Mouse (Mus musculus): ENCODE results near the gene Slc25a25. TPM values are rescaled to one million over a fixed set of nuclear protein-coding genes. Genes with fewer than 3 reads are reported as not detected.
A peak's percentile ranks its signal among the peaks of the same experiment; 100 is the strongest.
"Not testable (repeated sequence)": the region's sequence is repeated elsewhere in the genome, so short reads cannot be mapped to it uniquely, and the experiment has no call there.

Gene Slc25a25
- 46.9 and 47.7 TPM in 2 replicates for polyA plus RNA-seq (2015; fragmentation: Nextera tagmentation; extraction: Ambion mirVana)

DNA sequence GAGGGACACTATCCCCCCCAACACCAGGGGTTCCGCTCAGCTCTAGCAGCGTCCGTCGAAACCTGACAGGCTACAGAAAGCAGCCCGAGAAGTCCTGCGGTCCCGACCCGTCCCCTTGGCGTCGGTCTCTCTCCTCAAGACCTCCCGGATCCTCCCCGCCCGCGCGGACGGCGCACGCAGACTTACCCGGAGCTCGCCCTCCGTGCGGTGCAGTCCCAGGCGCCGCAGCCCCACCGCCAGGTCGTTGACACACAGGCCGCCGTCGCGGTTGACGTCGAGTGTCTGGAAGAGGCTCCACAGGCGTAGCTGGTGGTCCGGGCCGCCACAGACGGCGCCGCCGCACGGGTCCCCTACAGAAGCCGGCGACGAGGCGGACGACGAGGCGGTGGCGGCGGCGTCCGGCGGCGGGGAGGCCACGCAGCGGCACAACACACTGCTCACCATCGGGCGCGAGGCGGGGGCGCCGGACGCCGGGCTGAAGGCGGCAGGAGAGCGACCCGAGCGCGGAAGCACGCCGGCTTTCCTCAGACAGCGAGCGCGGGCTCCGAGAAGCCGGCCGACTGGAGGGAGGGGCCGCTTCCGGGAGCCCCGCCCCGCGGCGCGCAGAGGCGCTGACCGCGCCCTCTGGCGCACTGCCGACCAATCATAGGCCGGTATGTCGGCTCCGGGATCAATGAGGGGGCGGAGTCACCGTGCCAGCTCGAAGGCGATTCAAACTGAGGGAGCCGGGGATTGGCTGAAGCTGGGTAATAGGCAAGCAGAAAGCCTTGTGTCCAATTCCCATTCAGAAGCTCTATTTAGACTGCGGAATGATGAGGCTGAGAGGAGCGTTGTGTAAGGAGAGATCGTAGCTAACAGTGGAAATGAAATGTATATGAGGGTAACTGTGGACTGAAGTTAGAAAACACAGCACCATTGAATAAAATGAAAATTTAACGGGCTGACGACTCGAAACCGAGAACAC lies at the start of gene Slc25a25:
Gene Slc25a25 (minus strand): TSS at position 565 of the 964 bp plus-strand sequence.
- no peaks in the 10 kb centered on the region for H3K36me3 ChIP-seq (ENCODE audit: control insufficient read depth, insufficient read depth)
- WGBS: under 1% methylated on average over 103 of the region's 103 CpGs
- H3K4me1 ChIP-seq (replicated peaks; ENCODE audit: control insufficient read depth, insufficient read depth, low read length): peaks cover 34% of the 10 kb centered on the region
- H3K9ac ChIP-seq (replicated peaks; ENCODE audit: low read depth, low read length): peak within 1 kb of the TSS; percentile 75
- ATAC-seq: peak; percentile 88
- H3K4me2 ChIP-seq (ENCODE audit: low read length): peak within 1 kb of the TSS; percentile 77
- peak within 1 kb of the TSS; percentile 78 for H3K4me3 ChIP-seq (replicated peaks; ENCODE audit: low read length)
- no peaks in the 10 kb centered on the region for H3K27me3 ChIP-seq (replicated peaks; ENCODE audit: control insufficient read depth, insufficient read depth, low read length)
- peak within 1 kb of the TSS; percentile 99 for H3K27ac ChIP-seq (ENCODE audit: low read length)
- H3K9me3 ChIP-seq (ENCODE audit: control insufficient read depth, low read length): no peaks in the 10 kb centered on the region

- no peaks in the 10 kb centered on the region for H3K4me1 ChIP-seq (replicated peaks; ENCODE audit: control insufficient read depth, insufficient read depth, low read length)
- no peaks in the 10 kb centered on the region for H3K36me3 ChIP-seq (ENCODE audit: control insufficient read depth, insufficient read depth)
- no peak overlapping the region for H3K9ac ChIP-seq (replicated peaks; ENCODE audit: low read depth, low read length)
- no peak overlapping the region for H3K4me3 ChIP-seq (replicated peaks; ENCODE audit: low read length)
- 79% methylated on average over 5 of the region's 5 CpGs for WGBS
- H3K4me2 ChIP-seq (ENCODE audit: low read length): no peak overlapping the region
- no peak for ATAC-seq
- no peaks in the 10 kb centered on the region for H3K27me3 ChIP-seq (replicated peaks; ENCODE audit: control insufficient read depth, insufficient read depth, low read length)
- peaks cover 3% of the 10 kb centered on the region; the same call in 1 of the 2 replicates for H3K9me3 ChIP-seq (ENCODE audit: control insufficient read depth, low read length)
- no peak overlapping the region for H3K27ac ChIP-seq (ENCODE audit: low read length)
Observed at GRCm38 (mm10) chr2:32500461-32500860, 49.2 kb upstream of the Slc25a25 start.

- no peak overlapping the region for H3K4me2 ChIP-seq (ENCODE audit: low read length)
- no peak overlapping the region for H3K4me3 ChIP-seq (replicated peaks; ENCODE audit: low read length)
- no peak overlapping the region for H3K9ac ChIP-seq (replicated peaks; ENCODE audit: low read depth, low read length)
- 94% methylated on average over 4 of the region's 4 CpGs for WGBS
- H3K9me3 ChIP-seq (ENCODE audit: control insufficient read depth, low read length): peaks cover 3% of the 10 kb centered on the region; the same call in 1 of the 2 replicates
- no peaks in the 10 kb centered on the region for H3K27me3 ChIP-seq (replicated peaks; ENCODE audit: control insufficient read depth, insufficient read depth, low read length)
- H3K4me1 ChIP-seq (replicated peaks; ENCODE audit: control insufficient read depth, insufficient read depth, low read length): no peaks in the 10 kb centered on the region
- no peaks in the 10 kb centered on the region for H3K36me3 ChIP-seq (ENCODE audit: control insufficient read depth, insufficient read depth)
- H3K27ac ChIP-seq (ENCODE audit: low read length): no peak overlapping the region
- no peak for ATAC-seq
Observed at GRCm38 (mm10) chr2:32499365-32499764, 48.1 kb upstream of the Slc25a25 start.

DNA sequence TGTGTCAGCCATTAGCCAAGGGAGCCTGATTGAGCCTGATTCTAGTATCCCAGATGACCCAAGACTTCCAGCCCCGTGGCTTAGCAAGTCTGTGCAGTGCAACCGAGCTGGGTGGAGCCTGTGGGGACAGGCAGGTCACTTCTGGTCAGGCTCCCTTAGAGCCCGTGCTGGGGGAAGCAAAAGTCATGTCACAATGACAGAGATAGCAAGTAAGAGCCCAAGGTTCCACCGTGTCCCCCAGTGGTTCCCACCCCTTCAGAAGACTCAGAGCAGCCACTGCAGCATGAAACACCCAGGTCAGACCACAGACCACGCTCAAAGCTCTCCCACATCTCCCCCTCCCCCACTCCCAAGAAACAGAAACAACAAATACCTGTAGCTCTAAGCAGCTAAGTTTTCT lies 44.9 kb upstream of the Slc25a25 start:
- Histone ChIP-seq H3K4me1 (replicated peaks; ENCODE audit: control insufficient read depth, insufficient read depth, low read length) (no peaks in the 10 kb centered on the region), H3K27ac (ENCODE audit: low read length) (no peak overlapping the region), H3K4me2 (ENCODE audit: low read length) (no peak overlapping the region), H3K4me3 (replicated peaks; ENCODE audit: low read length) (no peak overlapping the region), H3K9me3 (ENCODE audit: control insufficient read depth, low read length) (peaks cover 3% of the 10 kb centered on the region; the same call in 1 of the 2 replicates), H3K9ac (replicated peaks; ENCODE audit: low read depth, low read length) (no peak overlapping the region), H3K36me3 (ENCODE audit: control insufficient read depth, insufficient read depth) (no peaks in the 10 kb centered on the region), H3K27me3 (replicated peaks; ENCODE audit: control insufficient read depth, insufficient read depth, low read length) (no peaks in the 10 kb centered on the region)
- WGBS: 71% methylated on average over 5 of the region's 5 CpGs
- no peak for ATAC-seq

- Histone ChIP-seq H3K27ac (ENCODE audit: low read length) (no peak overlapping the region), H3K4me1 (replicated peaks; ENCODE audit: control insufficient read depth, insufficient read depth, low read length) (no peaks in the 10 kb centered on the region), H3K4me3 (replicated peaks; ENCODE audit: low read length) (no peak overlapping the region), H3K4me2 (ENCODE audit: low read length) (no peak overlapping the region), H3K27me3 (replicated peaks; ENCODE audit: control insufficient read depth, insufficient read depth, low read length) (no peaks in the 10 kb centered on the region), H3K9ac (replicated peaks; ENCODE audit: low read depth, low read length) (no peak overlapping the region), H3K36me3 (ENCODE audit: control insufficient read depth, insufficient read depth) (no peaks in the 10 kb centered on the region), H3K9me3 (ENCODE audit: control insufficient read depth, low read length) (peaks cover 3% of the 10 kb centered on the region; the same call in 1 of the 2 replicates)
- 84% methylated on average over 20 of the region's 20 CpGs for WGBS
- no peak for ATAC-seq
Observed at GRCm38 (mm10) chr2:32495185-32495726, 44.0 kb upstream of the Slc25a25 start.

- no peak overlapping the region for H3K9ac ChIP-seq (replicated peaks; ENCODE audit: low read depth, low read length)
- H3K4me2 ChIP-seq (ENCODE audit: low read length): no peak overlapping the region
- H3K27me3 ChIP-seq (replicated peaks; ENCODE audit: control insufficient read depth, insufficient read depth, low read length): no peaks in the 10 kb centered on the region
- no peaks in the 10 kb centered on the region for H3K36me3 ChIP-seq (ENCODE audit: control insufficient read depth, insufficient read depth)
- no peak overlapping the region for H3K4me3 ChIP-seq (replicated peaks; ENCODE audit: low read length)
- no peak overlapping the region for H3K27ac ChIP-seq (ENCODE audit: low read length)
- ATAC-seq: no peak
- no peaks in the 10 kb centered on the region for H3K4me1 ChIP-seq (replicated peaks; ENCODE audit: control insufficient read depth, insufficient read depth, low read length)
- H3K9me3 ChIP-seq (ENCODE audit: control insufficient read depth, low read length): peaks cover 3% of the 10 kb centered on the region; the same call in 1 of the 2 replicates
- WGBS: 65% methylated on average over 2 of the region's 2 CpGs
Observed at GRCm38 (mm10) chr2:32494522-32494921, 43.3 kb upstream of the Slc25a25 start.

DNA sequence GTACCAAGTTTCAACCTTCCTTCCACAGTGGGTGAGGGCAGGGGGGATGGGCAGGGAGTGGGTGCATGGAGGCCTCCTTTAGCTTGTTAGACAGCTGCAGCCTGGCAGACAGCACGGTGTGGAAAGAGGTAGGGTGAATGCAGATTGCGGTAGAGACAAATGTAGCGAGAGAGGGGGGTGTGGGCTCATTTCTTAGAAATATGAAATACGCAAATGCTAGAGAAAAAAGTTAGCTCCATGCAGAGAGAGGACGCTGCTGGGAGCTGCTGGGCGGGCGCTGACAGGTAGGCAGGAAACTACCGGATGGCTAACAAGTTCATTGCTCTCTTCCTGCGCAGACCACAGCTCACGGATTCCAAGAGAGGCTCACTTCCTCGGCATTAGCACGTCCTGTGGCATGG lies 42.1 kb upstream of the Slc25a25 start:
- Histone ChIP-seq H3K4me2 (ENCODE audit: low read length) (no peak overlapping the region), H3K27me3 (replicated peaks; ENCODE audit: control insufficient read depth, insufficient read depth, low read length) (no peaks in the 10 kb centered on the region), H3K27ac (ENCODE audit: low read length) (no peak overlapping the region), H3K36me3 (ENCODE audit: control insufficient read depth, insufficient read depth) (no peaks in the 10 kb centered on the region), H3K4me1 (replicated peaks; ENCODE audit: control insufficient read depth, insufficient read depth, low read length) (no peaks in the 10 kb centered on the region), H3K4me3 (replicated peaks; ENCODE audit: low read length) (no peak overlapping the region), H3K9ac (replicated peaks; ENCODE audit: low read depth, low read length) (no peak overlapping the region), H3K9me3 (ENCODE audit: control insufficient read depth, low read length) (no peaks in the 10 kb centered on the region)
- ATAC-seq: no peak
- WGBS: 81% methylated on average over 12 of the region's 12 CpGs

DNA sequence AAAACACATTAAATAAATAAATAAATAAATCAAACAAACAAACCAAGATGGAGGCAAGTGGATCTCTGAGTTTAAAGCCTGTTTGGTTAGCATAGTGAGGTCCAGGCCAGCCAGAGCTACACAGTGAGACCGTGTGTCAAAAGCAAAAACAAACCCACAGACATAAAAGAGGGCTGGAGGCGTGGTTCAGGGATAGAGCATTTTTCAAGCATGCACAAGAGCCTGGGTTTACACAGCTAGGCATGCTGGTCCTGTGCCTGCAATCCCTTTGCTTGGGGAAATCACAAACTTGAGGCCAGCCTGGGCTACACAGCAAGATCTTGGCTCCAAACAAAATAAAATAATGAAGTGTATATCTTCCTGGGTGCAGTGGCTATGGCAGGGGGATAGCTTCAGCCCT lies 41.4 kb upstream of the Slc25a25 start:
- Histone ChIP-seq H3K4me2 (ENCODE audit: low read length) (no peak overlapping the region), H3K9ac (replicated peaks; ENCODE audit: low read depth, low read length) (no peak overlapping the region), H3K9me3 (ENCODE audit: control insufficient read depth, low read length) (no peaks in the 10 kb centered on the region), H3K36me3 (ENCODE audit: control insufficient read depth, insufficient read depth) (no peaks in the 10 kb centered on the region), H3K4me3 (replicated peaks; ENCODE audit: low read length) (no peak overlapping the region), H3K27ac (ENCODE audit: low read length) (no peak overlapping the region), H3K27me3 (replicated peaks; ENCODE audit: control insufficient read depth, insufficient read depth, low read length) (no peaks in the 10 kb centered on the region), H3K4me1 (replicated peaks; ENCODE audit: control insufficient read depth, insufficient read depth, low read length) (no peaks in the 10 kb centered on the region)
- WGBS: 67% methylated on average over 2 of the region's 2 CpGs
- no peak for ATAC-seq

GRCm38 (mm10) chr2:32490730-32491129 lies 39.5 kb upstream of the Slc25a25 start:
- not testable (repeated sequence) for H3K4me2 ChIP-seq (ENCODE audit: low read length); H3K36me3 ChIP-seq (ENCODE audit: control insufficient read depth, insufficient read depth); H3K4me3 ChIP-seq (replicated peaks; ENCODE audit: low read length); H3K9ac ChIP-seq (replicated peaks; ENCODE audit: low read depth, low read length); H3K4me1 ChIP-seq (replicated peaks; ENCODE audit: control insufficient read depth, insufficient read depth, low read length); H3K27me3 ChIP-seq (replicated peaks; ENCODE audit: control insufficient read depth, insufficient read depth, low read length); H3K9me3 ChIP-seq (ENCODE audit: control insufficient read depth, low read length); H3K27ac ChIP-seq (ENCODE audit: low read length); ATAC-seq
